Mouse (Mus musculus) liver, embryonic 16.5 days (tissue): ENCODE results near the gene Mymk. TPM values are rescaled to one million over a fixed set of nuclear protein-coding genes. Genes with fewer than 3 reads are reported as not detected.

Experiments used
- ATAC-seq: fragments of 200-750 bp; cut with Nextera tagmentation; 2 replicates; pipeline ENCODE4 v1.8.0; 2017; ENCODE audit warnings: low read depth, mild to moderate bottlenecking, moderate number of reproducible peaks, moderate library complexity
- H3K27ac ChIP-seq: fragments of 300-500 bp; sonication (generic); 2 replicates; pipeline ENCODE4 v1.5.1; 2014; ENCODE audit warnings: mild to moderate bottlenecking, low read length
- H3K27me3 ChIP-seq: fragments of 300-500 bp; sonication (generic); 2 replicates; pipeline ENCODE4 v1.6.1; 2014; ENCODE audit warnings: low read depth, low read length, mixed read lengths; ENCODE audit not compliant: control insufficient read depth, insufficient read depth
- H3K36me3 ChIP-seq: fragments of 300-500 bp; sonication (generic); 2 replicates; pipeline ENCODE4 v1.6.1; 2014; ENCODE audit warnings: mild to moderate bottlenecking; ENCODE audit not compliant: control insufficient read depth, insufficient read depth
- H3K4me1 ChIP-seq: fragments of 300-500 bp; sonication (generic); 2 replicates; pipeline ENCODE4 v1.6.1; 2014; ENCODE audit warnings: low read depth, low read length, mixed read lengths; ENCODE audit not compliant: control insufficient read depth
- H3K4me2 ChIP-seq: fragments of 300-500 bp; sonication (generic); 2 replicates; pipeline ENCODE4 v1.6.1; 2014; ENCODE audit warnings: low read depth, low read length, mixed read lengths
- H3K4me3 ChIP-seq: fragments of 300-500 bp; sonication (generic); 2 replicates; pipeline ENCODE4 v1.5.1; 2014; ENCODE audit warnings: low read depth, mild to moderate bottlenecking, low read length
- H3K9ac ChIP-seq: fragments of 300-500 bp; sonication (generic); 2 replicates; pipeline ENCODE4 v1.6.1; 2014; ENCODE audit warnings: low read depth, low read length
- H3K9me3 ChIP-seq: fragments of 300-500 bp; sonication (generic); replicated peaks from 2 replicates; pipeline ENCODE4 v1.6.1; 2016; ENCODE audit warnings: low read length; ENCODE audit not compliant: control insufficient read depth
- WGBS: fragments of 180-500 bp; shearing (Covaris S2); extraction: QIAGEN DNeasy Blood & Tissue Kit; methylation state at CpG from one replicate; pipeline ENCODE4 v1.1.7; 2014; ENCODE audit not compliant: insufficient replicate concordance; 5-methylcytosine and 5-hydroxymethylcytosine counted together
- polyA plus RNA-seq: library from polyadenylated mRNA; unstranded; fragments of >200 nt; fragmentation: Nextera tagmentation; extraction: Ambion mirVana; gene quantifications from 2 replicates; pipeline ENCODE4 v1.2.1, GENCODE M21; 2015

Mymk gene
- polyA plus RNA-seq, 1 experiment from 2014 or later, result 2.8 TPM

- 34% methylated on average over 2 of the region's 2 CpGs for WGBS
- no peak overlapping the region for H3K4me2 ChIP-seq
These were observed 13.8 kb upstream of the Mymk start for GRCm38 (mm10) chr2:27085801-27086200.

GRCm38 (mm10) chr2:27084963-27085362 is 13.0 kb upstream of the Mymk start:
- ATAC-seq, result no peak
- Histone ChIP-seq H3K4me3 (no peak overlapping the region), H3K36me3 (no peaks in the 10 kb centered on the region), H3K4me1 (no peaks in the 10 kb centered on the region), H3K9me3 (no peaks in the 10 kb centered on the region), H3K9ac (no peak overlapping the region), H3K4me2 (no peak overlapping the region), H3K27me3 (no peaks in the 10 kb centered on the region), H3K27ac (no peak overlapping the region)
- 46% methylated on average over 8 of the region's 8 CpGs for WGBS

More at GRCm38 (mm10) chr2:27085801-27086200, 13.8 kb upstream of the Mymk start:
- Histone ChIP-seq H3K36me3 (no peaks in the 10 kb centered on the region), H3K9ac (no peak overlapping the region), H3K27ac (no peak overlapping the region), H3K27me3 (no peaks in the 10 kb centered on the region), H3K9me3 (no peaks in the 10 kb centered on the region), H3K4me3 (no peak overlapping the region), H3K4me1 (no peaks in the 10 kb centered on the region)
- ATAC-seq, result no peak

- Histone ChIP-seq H3K27me3 (no peaks in the 10 kb centered on the region; the same call in 1 of the 2 replicates), H3K9ac (no peak overlapping the region), H3K27ac (no peak overlapping the region), H3K4me2 (no peak overlapping the region), H3K9me3 (no peaks in the 10 kb centered on the region), H3K4me3 (no peak overlapping the region), H3K4me1 (0 out of 2 replicates have a peak, but pooled peaks cover 4% of the 10 kb centered on the region), H3K36me3 (no peaks in the 10 kb centered on the region)
- ATAC-seq, result no peak; the same call in 1 of the 2 replicates
- WGBS, result 56% methylated on average over 12 of the region's 12 CpGs
These were observed 11.9 kb upstream of the Mymk start for GRCm38 (mm10) chr2:27083761-27084475.

GRCm38 (mm10) chr2:27079649-27080048 is 7.7 kb upstream of the Mymk start:
- H3K27me3 ChIP-seq, result peaks cover 3% of the 10 kb centered on the region
- no peaks in the 10 kb centered on the region for H3K9me3 ChIP-seq
- 0 out of 2 replicates have a peak, but pooled peaks cover 4% of the 10 kb centered on the region for H3K4me1 ChIP-seq
- no peak overlapping the region for H3K27ac ChIP-seq
- H3K9ac ChIP-seq, result no peak overlapping the region
- H3K4me3 ChIP-seq, result no peak overlapping the region
- ATAC-seq, result no peak
- 53% methylated on average over 2 of the region's 2 CpGs for WGBS
- H3K36me3 ChIP-seq, result no peaks in the 10 kb centered on the region
- H3K4me2 ChIP-seq, result no peak overlapping the region

- 2% methylated on average over 10 of the region's 10 CpGs for whole genome bisulfite sequencing
These were observed 7.2 kb upstream of the Mymk start, which contains the start of gene Adamtsl2 for GRCm38 (mm10) chr2:27079152-27079584. Adamtsl2 (plus strand) TSS chr2:27079379.

GRCm38 (mm10) chr2:27078312-27078711 is 6.3 kb upstream of the Mymk start:
- Histone ChIP-seq H3K4me1 (0 out of 2 replicates have a peak, but pooled peaks cover 4% of the 10 kb centered on the region), H3K9ac (no peak overlapping the region), H3K4me3 (no peak overlapping the region), H3K4me2 (no peak overlapping the region), H3K27me3 (peaks cover 3% of the 10 kb centered on the region), H3K36me3 (no peaks in the 10 kb centered on the region), H3K27ac (no peak overlapping the region), H3K9me3 (no peaks in the 10 kb centered on the region)
- ATAC-seq, result no peak
- WGBS, result 34% methylated on average over 2 of the region's 2 CpGs

More at GRCm38 (mm10) chr2:27079152-27079584, 7.2 kb upstream of the Mymk start, which contains the start of gene Adamtsl2:
- no peak within 1 kb of the TSS for H3K9ac ChIP-seq
- no peak within 1 kb of the TSS for H3K4me3 ChIP-seq
- no peak within 1 kb of the TSS for H3K4me2 ChIP-seq
- no peak within 1 kb of the TSS for H3K27ac ChIP-seq
- H3K9me3 ChIP-seq, result no peaks in the 10 kb centered on the region
- H3K36me3 ChIP-seq, result no peaks in the 10 kb centered on the region
- peak; percentile 50 for ATAC-seq
- 0 out of 2 replicates have a peak, but pooled peaks cover 4% of the 10 kb centered on the region for H3K4me1 ChIP-seq
- peaks cover 3% of the 10 kb centered on the region for H3K27me3 ChIP-seq

GRCm38 (mm10) chr2:27077655-27078244 is 5.8 kb upstream of the Mymk start:
- H3K9me3 ChIP-seq, result no peaks in the 10 kb centered on the region
- H3K4me2 ChIP-seq, result no peak overlapping the region
- ATAC-seq, result no peak
- no peak overlapping the region for H3K27ac ChIP-seq
- H3K4me3 ChIP-seq, result no peak overlapping the region
- peaks cover 3% of the 10 kb centered on the region for H3K27me3 ChIP-seq
- H3K9ac ChIP-seq, result no peak overlapping the region
- no peaks in the 10 kb centered on the region for H3K36me3 ChIP-seq
- 43% methylated on average over 10 of the region's 10 CpGs for WGBS
- 0 out of 2 replicates have a peak, but pooled peaks cover 4% of the 10 kb centered on the region for H3K4me1 ChIP-seq

GRCm38 (mm10) chr2:27075485-27075884 is 3.5 kb upstream of the Mymk start:
- Histone ChIP-seq H3K9ac (no peak overlapping the region), H3K4me1 (0 out of 2 replicates have a peak, but pooled peaks cover 4% of the 10 kb centered on the region), H3K4me2 (no peak overlapping the region), H3K27me3 (peaks cover 3% of the 10 kb centered on the region), H3K9me3 (no peaks in the 10 kb centered on the region), H3K36me3 (no peaks in the 10 kb centered on the region), H3K27ac (no peak overlapping the region), H3K4me3 (no peak overlapping the region)
- 38% methylated on average over 3 of the region's 3 CpGs for WGBS
- ATAC-seq, result no peak

GRCm38 (mm10) chr2:27074804-27075203 is 2.8 kb upstream of the Mymk start:
- Histone ChIP-seq H3K36me3 (no peaks in the 10 kb centered on the region), H3K4me2 (no peak overlapping the region), H3K27ac (no peak overlapping the region), H3K4me3 (no peak overlapping the region), H3K9me3 (no peaks in the 10 kb centered on the region), H3K9ac (no peak overlapping the region), H3K27me3 (peaks cover 3% of the 10 kb centered on the region), H3K4me1 (0 out of 2 replicates have a peak, but pooled peaks cover 4% of the 10 kb centered on the region)
- no peak for ATAC-seq
- 65% methylated on average over 4 of the region's 4 CpGs for WGBS
